Mouse (Mus musculus) WW6 (cell line): ENCODE measurements around the gene Lemd2.

Source experiments
- DNase-seq: peaks from one replicate; pipeline ENCODE4 v3.0.0-alpha.2; 2013; ENCODE audit warnings: low read depth, low spot score

The Lemd2 gene

DNA sequence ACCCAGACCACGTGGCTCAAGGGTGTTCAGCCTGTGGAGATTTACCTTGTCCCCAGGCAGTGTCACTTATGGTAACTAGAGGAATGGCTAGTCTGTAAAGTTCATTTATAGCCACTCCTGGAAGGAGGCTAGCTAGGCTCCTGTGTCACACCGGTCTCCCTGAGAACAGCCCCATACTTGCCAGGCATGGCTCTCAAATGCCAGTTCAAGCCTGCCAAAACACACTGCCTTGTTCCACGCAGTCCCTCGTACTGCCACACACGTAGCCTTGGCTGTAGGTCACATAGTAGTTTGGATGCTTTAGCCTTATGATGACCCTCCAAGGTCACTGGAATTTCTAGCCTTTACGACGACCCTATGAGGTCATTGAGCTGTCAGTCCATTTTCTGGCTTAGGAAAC lies 45.1 kb downstream of the Lemd2 start:
- no peak for DNase-seq

DNA sequence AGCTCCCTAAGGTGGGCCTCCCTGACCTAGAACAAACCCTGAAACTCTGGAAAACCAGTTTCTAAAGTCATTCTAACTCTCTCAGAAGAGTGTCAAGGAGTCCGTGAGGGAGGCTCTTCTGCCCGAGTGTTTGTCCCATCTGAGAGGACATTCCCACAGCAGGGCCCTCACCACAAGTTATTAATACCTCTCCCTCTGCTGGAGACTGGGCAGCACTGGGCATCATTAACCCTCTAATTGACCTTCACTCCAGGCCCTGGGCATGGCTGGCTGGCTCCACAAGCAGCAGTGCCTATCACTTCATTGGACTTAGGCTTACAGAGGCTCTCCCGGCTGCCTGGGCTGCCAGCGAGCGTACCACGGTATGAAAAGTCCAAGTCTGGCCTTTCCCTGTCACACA lies 45.8 kb downstream of the Lemd2 start:
- no peak for DNase-seq

DNA sequence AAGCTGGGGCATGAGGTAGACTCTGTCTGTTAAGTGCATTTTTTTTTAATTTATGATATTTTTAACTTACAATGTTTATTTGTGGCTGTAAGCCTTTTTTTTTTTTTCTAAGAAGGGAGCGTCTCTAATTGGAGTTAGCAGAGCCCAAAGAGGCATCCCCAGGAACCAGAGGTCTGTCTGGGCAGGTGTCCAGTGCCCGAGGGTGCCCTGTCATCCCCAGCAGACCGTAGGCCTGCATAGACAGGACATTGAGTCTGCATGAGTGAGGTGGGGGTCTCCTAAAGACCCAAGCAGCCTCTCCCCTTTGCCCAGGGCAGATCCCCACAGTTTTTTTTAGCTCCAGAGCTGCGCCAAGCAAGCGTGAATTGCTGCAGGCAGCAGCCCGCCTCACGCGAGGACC lies 48.5 kb downstream of the Lemd2 start:
- DNase-seq = no peak

DNA sequence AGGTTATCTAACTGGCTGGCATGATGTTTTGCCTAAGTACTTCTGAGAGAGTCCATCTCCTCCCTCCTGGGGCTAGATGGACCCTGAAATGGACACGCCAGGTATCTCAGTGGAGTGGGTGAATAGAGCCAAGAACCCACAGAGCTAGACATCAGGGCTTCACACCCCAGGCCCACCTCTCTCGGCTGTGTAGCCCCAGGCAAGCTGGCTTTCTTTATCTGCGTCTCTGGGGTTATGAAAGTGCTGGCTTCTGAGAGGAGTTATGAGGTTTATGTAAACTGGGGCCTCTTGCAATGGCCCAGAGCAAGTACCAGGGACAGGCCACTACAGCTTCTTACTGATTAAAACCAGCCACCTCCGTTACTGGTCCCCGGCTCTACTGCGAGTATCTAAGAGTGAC lies 49.4 kb downstream of the Lemd2 start:
- no peak for DNase-seq

GRCm38 (mm10) chr17:27154256-27154655 lies 50.0 kb downstream of the Lemd2 start:
- no peak for DNase-seq

- DNase-seq = no peak
These were observed 50.5 kb downstream of the Lemd2 start for GRCm38 (mm10) chr17:27153773-27154193.

GRCm38 (mm10) chr17:27152976-27153723 lies 51.1 kb downstream of the Lemd2 start:
- no peak for DNase-seq

GRCm38 (mm10) chr17:27151411-27151810 lies 52.9 kb downstream of the Lemd2 start:
- DNase-seq = no peak

DNA sequence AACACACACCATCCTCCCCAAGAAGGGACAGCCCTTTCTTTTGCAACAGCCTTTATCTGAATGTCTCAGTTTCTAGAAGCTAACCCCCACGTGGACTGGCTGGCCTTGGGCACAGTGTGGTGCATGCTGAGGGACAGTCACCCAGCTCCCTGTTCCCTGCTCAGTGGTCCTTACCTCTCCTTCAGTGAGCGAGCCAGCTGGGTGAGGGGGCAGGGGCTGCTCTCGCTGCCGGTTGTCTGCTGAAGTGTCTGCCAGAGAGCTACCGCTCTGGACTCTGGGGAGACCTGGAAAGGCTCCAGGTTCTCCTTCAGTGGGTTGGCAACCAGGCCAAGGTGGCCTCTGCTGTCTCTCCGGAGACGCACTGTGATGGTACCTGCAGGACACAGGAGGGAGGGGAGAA lies 53.4 kb downstream of the Lemd2 start:
- DNase-seq = no peak

DNA sequence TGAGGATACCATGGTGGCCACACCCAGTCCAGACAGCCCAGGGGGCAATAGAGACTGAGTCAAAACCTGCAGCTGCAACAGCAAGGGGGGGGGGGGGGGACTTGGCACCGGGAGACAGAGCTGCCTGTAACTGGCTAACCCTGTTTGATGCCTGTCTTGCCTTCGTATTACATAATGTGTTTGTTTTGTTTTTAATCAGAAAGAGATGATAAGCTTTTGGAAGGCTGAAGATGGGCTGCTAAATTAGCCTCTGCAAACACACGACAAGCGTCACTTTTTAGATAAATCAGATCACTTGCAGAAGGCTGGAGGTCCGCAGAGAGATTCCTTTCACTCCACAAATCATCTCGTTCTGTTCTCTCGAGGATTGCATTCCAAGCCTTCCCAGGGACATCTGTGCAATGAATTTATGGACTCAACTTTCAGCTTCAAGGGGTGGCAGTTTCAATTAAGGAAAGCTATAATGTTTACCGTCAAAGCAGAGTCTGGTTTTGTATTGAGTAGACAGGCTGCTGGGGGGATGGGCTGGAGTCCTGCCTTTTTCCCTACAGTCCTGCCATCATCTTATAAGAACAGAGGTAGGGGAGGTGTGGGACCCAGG lies 57.8 kb downstream of the Lemd2 start:
- DNase-seq = no peak

- no peak for DNase-seq
These were observed 60.1 kb downstream of the Lemd2 start for GRCm38 (mm10) chr17:27144152-27144551.

DNA sequence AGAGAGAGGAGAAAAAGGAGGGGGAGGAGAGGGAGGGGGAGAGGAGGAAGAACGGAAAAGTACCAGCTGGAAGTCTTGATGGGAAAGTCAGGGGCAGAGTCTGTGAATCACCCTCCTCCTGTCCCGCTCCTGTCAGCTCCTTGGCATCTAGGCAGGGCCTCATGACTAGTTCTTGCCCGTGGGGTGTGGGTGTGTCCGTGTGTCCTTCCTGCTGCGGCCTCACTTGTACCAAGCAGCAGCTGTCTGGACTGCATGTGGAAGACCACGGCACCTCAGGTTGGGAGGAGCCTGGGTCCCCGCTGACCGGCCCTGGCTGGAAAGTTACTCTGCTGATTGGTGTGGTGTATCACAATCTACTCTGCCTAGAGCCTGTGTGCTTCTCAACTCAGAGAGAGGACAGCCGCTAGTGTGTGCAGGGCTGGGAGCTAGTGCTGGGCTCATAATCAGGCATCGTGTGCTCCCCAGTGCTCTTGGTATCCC lies 62.3 kb downstream of the Lemd2 start:
- DNase-seq = no peak

DNA sequence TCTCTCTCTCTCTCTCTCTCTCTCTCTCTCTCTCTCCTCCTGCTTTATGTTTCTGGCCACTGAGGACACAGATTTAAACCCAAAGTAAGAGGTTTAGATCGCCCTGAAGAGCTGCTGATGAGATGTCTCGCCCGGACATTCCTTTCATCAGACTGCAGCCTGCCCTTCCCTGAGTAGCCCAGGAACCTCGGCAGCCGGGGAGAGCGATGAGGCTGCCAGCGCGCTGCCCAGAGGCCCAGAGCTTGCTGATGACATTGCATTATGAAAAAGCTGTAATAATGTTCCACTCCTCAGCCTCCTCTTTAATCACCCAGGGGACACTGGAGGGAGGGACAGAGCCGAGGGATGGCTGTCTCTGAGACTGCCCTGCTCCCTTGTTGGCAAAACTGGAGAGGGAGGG lies 64.0 kb downstream of the Lemd2 start:
- DNase-seq = no peak
